Mouse (Mus musculus): Measurements from ENCODE around the gene Eif4e. TPM values are rescaled to one million over a fixed set of nuclear protein-coding genes. Genes with fewer than 3 reads are reported as not detected.

The Eif4e gene
- polyA plus RNA-seq, 1 experiment: 136 TPM

- no peaks in the 10 kb centered on the region for H3K27me3 ChIP-seq (ENCODE audit: control insufficient read depth, insufficient read depth, insufficient read length)
- no peaks in the 10 kb centered on the region for H3K79me2 ChIP-seq (ENCODE audit: control insufficient read depth, insufficient read depth)
- no peak overlapping the region for H3ac ChIP-seq (ENCODE audit: control insufficient read depth, insufficient read length)
- TF ChIP-seq MYOG (IDR thresholded peaks at IDR 0.05; ENCODE audit: control insufficient read depth in 1 of 3, insufficient read depth in 1 of 3, insufficient read length in 2 of 3, low read depth in 2 of 3) (peak in 2 of 3 experiments; percentile 46 to 54), USF1 (IDR thresholded peaks at IDR 0.05; ENCODE audit: low read depth) (no peak), TCF3 (IDR thresholded peaks at IDR 0.05; ENCODE audit: insufficient read length, low read depth) (no peak), CEBPB (IDR thresholded peaks at IDR 0.05; ENCODE audit: insufficient read depth, poor library complexity, severe bottlenecking) (no peak), POLR2AphosphoS2 (IDR thresholded peaks at IDR 0.05; ENCODE audit: insufficient read length, low read depth) (no peak), SRF (IDR thresholded peaks at IDR 0.05; ENCODE audit: control insufficient read depth, insufficient read length, low read depth) (no peak), REST (IDR thresholded peaks at IDR 0.05; ENCODE audit: insufficient read depth, insufficient read length) (no peak), POLR2A (IDR thresholded peaks at IDR 0.05; ENCODE audit: insufficient read length, low read depth) (no peak), MAX (IDR thresholded peaks at IDR 0.05; ENCODE audit: low read depth) (no peak), MYOD1 (IDR thresholded peaks at IDR 0.05; ENCODE audit: control insufficient read depth in 1 of 3, insufficient read length in 2 of 3, low read depth in 2 of 3) (peak in 1 of 3 experiments; percentile 52), E2F4 (IDR thresholded peaks at IDR 0.05; ENCODE audit: insufficient read depth) (no peak), TCF12 (IDR thresholded peaks at IDR 0.05; ENCODE audit: insufficient read depth, poor library complexity, severe bottlenecking) (no peak)
- no peak overlapping the region for H3K4me3 ChIP-seq
- H3K36me3 ChIP-seq (ENCODE audit: control insufficient read depth, insufficient read depth): no peaks in the 10 kb centered on the region
- no peak overlapping the region for H3K4me2 ChIP-seq (ENCODE audit: low read depth)
These were observed 61.2 kb downstream of the Eif4e start for GRCm38 (mm10) chr3:138587137-138587536.

GRCm38 (mm10) chr3:138588001-138588400 is 62.0 kb downstream of the Eif4e start:
- peak overlapping the region; percentile 32 for H3K4me2 ChIP-seq (ENCODE audit: low read depth)
- peak in 1 of 3 experiments; percentile 38 for TF ChIP-seq MYOD1 (IDR thresholded peaks at IDR 0.05; ENCODE audit: control insufficient read depth in 1 of 3, insufficient read length in 2 of 3, low read depth in 2 of 3)
- TF ChIP-seq POLR2A (IDR thresholded peaks at IDR 0.05; ENCODE audit: insufficient read length, low read depth): no peak
- no peaks in the 10 kb centered on the region for H3K79me2 ChIP-seq (ENCODE audit: control insufficient read depth, insufficient read depth)
- H3K36me3 ChIP-seq (ENCODE audit: control insufficient read depth, insufficient read depth): no peaks in the 10 kb centered on the region
- no peaks in the 10 kb centered on the region for H3K27me3 ChIP-seq (ENCODE audit: control insufficient read depth, insufficient read depth, insufficient read length)
- H3ac ChIP-seq (ENCODE audit: control insufficient read depth, insufficient read length): no peak overlapping the region
- H3K4me3 ChIP-seq: no peak overlapping the region

- H3K4me3 ChIP-seq: no peak overlapping the region
- no peak overlapping the region for H3K4me2 ChIP-seq (ENCODE audit: low read depth)
- no peaks in the 10 kb centered on the region for H3K27me3 ChIP-seq (ENCODE audit: control insufficient read depth, insufficient read depth, insufficient read length)
- no peak overlapping the region for H3ac ChIP-seq (ENCODE audit: control insufficient read depth, insufficient read length)
- no peaks in the 10 kb centered on the region for H3K36me3 ChIP-seq (ENCODE audit: control insufficient read depth, insufficient read depth)
- TF ChIP-seq USF1 (IDR thresholded peaks at IDR 0.05; ENCODE audit: low read depth) (no peak), POLR2A (IDR thresholded peaks at IDR 0.05; ENCODE audit: insufficient read length, low read depth) (no peak), MAX (IDR thresholded peaks at IDR 0.05; ENCODE audit: low read depth) (no peak), CEBPB (IDR thresholded peaks at IDR 0.05; ENCODE audit: insufficient read depth, poor library complexity, severe bottlenecking) (no peak), REST (IDR thresholded peaks at IDR 0.05; ENCODE audit: insufficient read depth, insufficient read length) (no peak), MYOG (IDR thresholded peaks at IDR 0.05; ENCODE audit: control insufficient read depth in 1 of 3, insufficient read depth in 1 of 3, insufficient read length in 2 of 3, low read depth in 2 of 3) (no peak), TCF3 (IDR thresholded peaks at IDR 0.05; ENCODE audit: insufficient read length, low read depth) (no peak), POLR2AphosphoS2 (IDR thresholded peaks at IDR 0.05; ENCODE audit: insufficient read length, low read depth) (no peak), TCF12 (IDR thresholded peaks at IDR 0.05; ENCODE audit: insufficient read depth, poor library complexity, severe bottlenecking) (no peak), MYOD1 (IDR thresholded peaks at IDR 0.05; ENCODE audit: control insufficient read depth in 1 of 3, insufficient read length in 2 of 3, low read depth in 2 of 3) (no peak), SRF (IDR thresholded peaks at IDR 0.05; ENCODE audit: control insufficient read depth, insufficient read length, low read depth) (no peak), E2F4 (IDR thresholded peaks at IDR 0.05; ENCODE audit: insufficient read depth) (no peak)
- no peaks in the 10 kb centered on the region for H3K79me2 ChIP-seq (ENCODE audit: control insufficient read depth, insufficient read depth)
These were observed 65.0 kb downstream of the Eif4e start for GRCm38 (mm10) chr3:138591002-138591401.

GRCm38 (mm10) chr3:138591806-138592365 is 65.9 kb downstream of the Eif4e start:
- no peak overlapping the region for H3ac ChIP-seq (ENCODE audit: control insufficient read depth, insufficient read length)
- no peaks in the 10 kb centered on the region for H3K79me2 ChIP-seq (ENCODE audit: control insufficient read depth, insufficient read depth)
- H3K4me2 ChIP-seq (ENCODE audit: low read depth): no peak overlapping the region
- TF ChIP-seq TCF12 (IDR thresholded peaks at IDR 0.05; ENCODE audit: insufficient read depth, poor library complexity, severe bottlenecking): no peak
- no peaks in the 10 kb centered on the region for H3K36me3 ChIP-seq (ENCODE audit: control insufficient read depth, insufficient read depth)
- H3K4me3 ChIP-seq: no peak overlapping the region
- H3K27me3 ChIP-seq (ENCODE audit: control insufficient read depth, insufficient read depth, insufficient read length): no peaks in the 10 kb centered on the region

- Histone ChIP-seq H3K4me3 (no peak overlapping the region), H3K4me2 (ENCODE audit: low read depth) (no peak overlapping the region), H3K36me3 (ENCODE audit: control insufficient read depth, insufficient read depth) (no peaks in the 10 kb centered on the region), H3K27me3 (ENCODE audit: control insufficient read depth, insufficient read depth, insufficient read length) (no peaks in the 10 kb centered on the region), H3K79me2 (ENCODE audit: control insufficient read depth, insufficient read depth) (no peaks in the 10 kb centered on the region), H3ac (ENCODE audit: control insufficient read depth, insufficient read length) (no peak overlapping the region)
- TF ChIP-seq CEBPB (IDR thresholded peaks at IDR 0.05; ENCODE audit: insufficient read depth, poor library complexity, severe bottlenecking) (no peak), REST (IDR thresholded peaks at IDR 0.05; ENCODE audit: insufficient read depth, insufficient read length) (no peak), TCF3 (IDR thresholded peaks at IDR 0.05; ENCODE audit: insufficient read length, low read depth) (no peak), MYOD1 (IDR thresholded peaks at IDR 0.05; ENCODE audit: control insufficient read depth in 1 of 3, insufficient read length in 2 of 3, low read depth in 2 of 3) (no peak), USF1 (IDR thresholded peaks at IDR 0.05; ENCODE audit: low read depth) (no peak), TCF12 (IDR thresholded peaks at IDR 0.05; ENCODE audit: insufficient read depth, poor library complexity, severe bottlenecking) (no peak), POLR2A (IDR thresholded peaks at IDR 0.05; ENCODE audit: insufficient read length, low read depth) (no peak)
These were observed 67.2 kb downstream of the Eif4e start for GRCm38 (mm10) chr3:138593131-138593530.
